Mouse (Mus musculus): ENCODE results near the gene Ttc17. TPM values are rescaled to one million over a fixed set of nuclear protein-coding genes. Genes with fewer than 3 reads are reported as not detected.

Gene Ttc17
- 10 to 100 TPM; 47.5 to 54.8 TPM for polyA plus RNA-seq (2017; shearing (Covaris generic))

DNA sequence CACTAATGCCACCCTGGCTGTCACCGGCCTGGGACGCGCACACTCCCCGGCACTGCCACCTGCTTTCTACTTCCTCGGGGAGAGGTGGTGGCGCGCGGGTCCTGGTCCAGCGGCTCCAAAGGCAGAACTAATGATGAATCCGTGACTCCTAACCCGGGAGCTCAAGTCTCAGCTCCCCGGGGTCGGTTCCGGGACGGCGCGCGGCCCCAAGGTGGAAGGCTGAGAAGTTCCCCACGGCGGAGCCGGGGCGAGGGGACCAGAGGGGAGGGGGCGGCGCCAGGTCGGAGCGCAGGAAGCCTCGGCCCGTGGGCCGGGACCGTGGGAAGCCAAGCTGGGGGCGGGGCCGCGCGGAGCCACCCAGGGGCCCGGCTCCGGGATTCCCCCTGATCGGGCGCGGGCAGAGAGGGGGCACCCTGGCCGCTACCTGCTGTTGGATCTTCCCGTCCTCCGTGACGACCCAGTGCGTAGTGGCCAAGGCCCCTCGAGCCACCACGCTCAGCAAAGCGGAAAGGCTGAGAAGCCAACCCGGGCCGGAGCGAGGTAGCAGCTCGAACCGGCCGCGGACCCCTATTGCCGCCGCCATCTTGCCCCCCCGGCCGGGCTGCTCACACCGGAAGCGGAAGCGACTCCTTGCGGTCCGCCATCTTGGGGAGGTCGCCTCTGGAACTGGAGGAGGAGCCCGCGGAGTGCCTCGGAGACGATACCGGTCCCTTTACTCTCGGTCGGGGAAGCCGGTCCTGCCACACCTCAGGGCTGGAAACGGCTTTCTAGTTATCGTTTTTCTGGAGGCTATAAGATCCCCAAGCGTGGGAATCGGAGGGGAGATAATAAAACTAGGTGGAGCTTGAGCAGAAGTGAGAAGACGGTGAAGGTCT is at the start of gene Ttc17:
Gene Ttc17, minus strand, starts transcription at position 607 of the 875 bp plus-strand sequence.

Other genes with a start within 250 kb of the Ttc17 start
- gene Hsd17b12, start 248.7 kb downstream of the Ttc17 start, polyA plus RNA-seq (2017; shearing (Covaris generic)): 10 to 100 TPM; 40.3 to 43.7 TPM
- 100 to 1,000 TPM; 134 to 166 TPM for gene Api5, start 31.4 kb upstream of the Ttc17 start, polyA plus RNA-seq (2017; shearing (Covaris generic))

Data from inflammation-experienced regulatory T-cells (primary cell).